Mouse (Mus musculus): ENCODE results near the gene Adipoq.

DNA sequence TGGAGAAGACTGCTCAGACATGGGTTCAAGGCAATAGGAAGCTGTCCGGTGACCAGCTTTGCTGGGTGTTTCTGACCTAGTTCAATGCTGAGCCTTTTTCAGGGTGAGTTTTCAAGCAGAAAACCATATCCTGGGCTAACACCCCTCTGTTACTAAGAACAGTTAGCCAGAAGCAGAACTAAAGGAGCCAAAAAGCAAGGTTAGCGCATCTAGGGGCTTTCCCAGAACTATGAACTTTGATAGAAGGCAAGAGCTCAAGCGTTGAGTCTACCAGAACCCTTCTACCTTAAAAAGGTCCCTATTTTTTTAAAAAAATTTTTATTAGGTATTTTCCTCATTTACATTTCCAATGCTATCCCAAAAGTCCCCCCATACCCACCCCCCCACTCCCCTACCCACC lies 5.4 kb upstream of the Adipoq start:
- TF ChIP-seq CTCF (IDR thresholded peaks at IDR 0.05; ENCODE audit: extremely low read depth, insufficient read depth, insufficient read length, insufficient replicate concordance): no peak
- no peak for TF ChIP-seq POLR2A (IDR thresholded peaks at IDR 0.05; ENCODE audit: low read depth, low read length)
